Mouse (Mus musculus) liver, embryonic 14.5 days (tissue): ENCODE measurements around the gene D930048N14Rik.

ENCODE experiments used
- CTCF ChIP-seq: IDR thresholded peaks from 2 replicates; pipeline ENCODE4 v1.5.1; 2016; ENCODE audit warnings: antibody characterized with exemption, low read depth, control low read depth
- EP300 ChIP-seq: IDR thresholded peaks from 2 replicates; pipeline ENCODE4 v1.6.1; 2016; ENCODE audit warnings: antibody characterized with exemption, low read depth

DNA sequence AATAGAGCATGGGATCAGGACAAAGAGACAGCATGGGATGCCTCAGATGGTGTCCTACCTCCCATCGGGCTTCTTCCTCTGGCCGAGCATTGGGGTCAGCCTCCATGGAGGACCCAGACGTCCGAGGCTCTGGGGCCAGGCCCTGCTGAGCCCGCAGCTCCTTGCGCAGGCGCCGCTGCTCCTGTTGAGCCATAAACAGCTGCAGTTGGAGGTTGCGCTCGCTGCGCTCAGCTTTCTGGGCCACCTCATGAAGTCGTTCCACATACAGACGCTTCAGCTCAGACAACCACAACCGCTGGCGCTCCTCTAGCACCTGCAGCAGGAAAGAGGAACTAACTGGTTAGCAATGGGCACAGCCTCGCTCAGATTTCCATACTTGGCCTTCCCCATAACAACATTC lies 6.5 kb upstream of the D930048N14Rik start:
- TF ChIP-seq CTCF = no peak
- no peak for TF ChIP-seq EP300
